Mouse (Mus musculus) lung, postnatal 0 days (tissue): ENCODE results near the gene Wdr17.

Experiments used
- CTCF ChIP-seq: IDR thresholded peaks from 2 replicates; pipeline ENCODE4 v1.5.1; 2016; ENCODE audit warnings: antibody characterized with exemption, mild to moderate bottlenecking
- EP300 ChIP-seq: IDR thresholded peaks from 2 replicates; pipeline ENCODE4 v1.6.1; 2016; ENCODE audit warnings: antibody characterized with exemption, mild to moderate bottlenecking, control low read depth

GRCm38 (mm10) chr8:54864761-54865064 lies 22.3 kb downstream of the Wdr17 start:
- no peak for TF ChIP-seq CTCF
- no peak for TF ChIP-seq EP300
